Mouse (Mus musculus): Measurements from ENCODE around the gene Ino80. TPM values are rescaled to one million over a fixed set of nuclear protein-coding genes. Genes with fewer than 3 reads are reported as not detected.
A peak's percentile ranks its signal among the peaks of the same experiment; 100 is the strongest.

Ino80 gene
- polyA plus RNA-seq, 1 experiment: not detected

GRCm38 (mm10) chr2:119353707-119354106 lies 123.8 kb downstream of the Ino80 start:
- 93% methylated on average over 8 of the region's 8 CpGs for WGBS
- H3K4me3 ChIP-seq (ENCODE audit: insufficient read depth, low read depth, low read length): no peak overlapping the region
- H3K4me1 ChIP-seq (ENCODE audit: control insufficient read depth, insufficient read depth, low read length): peaks cover 11% of the 10 kb centered on the region; the same call in 1 of the 2 replicates
- TF ChIP-seq POLR2A (IDR thresholded peaks at IDR 0.05; ENCODE audit: insufficient read depth, low read depth, low read length): no peak
- TF ChIP-seq CTCF (IDR thresholded peaks at IDR 0.05; ENCODE audit: insufficient read depth, low read depth, low read length): no peak
- H3K27ac ChIP-seq (ENCODE audit: insufficient read depth, low read depth, low read length): no peak overlapping the region

- H3K27ac ChIP-seq (ENCODE audit: insufficient read depth, low read depth, low read length): no peak within 1 kb of the TSS
- H3K4me3 ChIP-seq (ENCODE audit: insufficient read depth, low read depth, low read length): peak within 1 kb of the TSS; percentile 69
- TF ChIP-seq CTCF (IDR thresholded peaks at IDR 0.05; ENCODE audit: insufficient read depth, low read depth, low read length) (no peak), POLR2A (IDR thresholded peaks at IDR 0.05; ENCODE audit: insufficient read depth, low read depth, low read length) (peak; percentile 66; the same call in 1 of the 2 replicates)
- peaks cover 11% of the 10 kb centered on the region; the same call in 1 of the 2 replicates for H3K4me1 ChIP-seq (ENCODE audit: control insufficient read depth, insufficient read depth, low read length)
- WGBS: 3% methylated on average over 58 of the region's 58 CpGs
These were observed 126.7 kb downstream of the Ino80 start, which contains the start of gene Chac1 for GRCm38 (mm10) chr2:119350555-119351486. Gene Chac1, plus strand, starts transcription at chr2:119351229.

DNA sequence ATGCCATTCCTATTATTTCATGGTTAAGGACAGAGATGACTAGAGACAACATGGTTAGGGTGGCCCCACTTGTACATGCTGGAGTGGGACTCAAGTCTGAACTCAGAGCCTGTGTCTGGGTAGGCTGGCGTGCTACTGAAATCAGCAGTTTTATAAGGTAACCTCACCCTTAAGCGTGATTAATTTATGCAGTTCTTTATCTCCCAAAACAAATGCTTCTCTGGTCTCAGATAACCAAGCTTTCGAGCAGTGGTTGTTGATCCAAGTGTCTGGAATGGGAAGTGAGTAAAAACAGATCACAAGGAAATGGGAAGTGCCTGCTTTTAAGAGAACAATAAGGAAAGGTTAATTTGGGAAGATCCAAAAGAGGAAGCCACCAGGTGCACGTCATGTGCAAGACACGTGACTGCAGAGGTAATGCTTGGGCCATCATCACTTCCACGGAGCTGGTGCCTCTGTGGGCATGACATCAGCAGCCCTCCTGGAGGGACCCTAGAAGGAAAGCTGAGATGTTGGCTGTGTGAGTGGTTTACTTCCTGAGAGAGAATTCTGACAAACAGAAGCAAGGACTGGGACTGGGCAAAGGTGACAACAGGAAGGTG lies 132.8 kb downstream of the Ino80 start:
- 50% methylated on average over 6 of the region's 6 CpGs for WGBS
- no peak overlapping the region for H3K4me3 ChIP-seq (ENCODE audit: insufficient read depth, low read depth, low read length)
- no peak overlapping the region for H3K27ac ChIP-seq (ENCODE audit: insufficient read depth, low read depth, low read length)
- H3K4me1 ChIP-seq (ENCODE audit: control insufficient read depth, insufficient read depth, low read length): no peaks in the 10 kb centered on the region
- TF ChIP-seq POLR2A (IDR thresholded peaks at IDR 0.05; ENCODE audit: insufficient read depth, low read depth, low read length) (no peak), CTCF (IDR thresholded peaks at IDR 0.05; ENCODE audit: insufficient read depth, low read depth, low read length) (no peak)

DNA sequence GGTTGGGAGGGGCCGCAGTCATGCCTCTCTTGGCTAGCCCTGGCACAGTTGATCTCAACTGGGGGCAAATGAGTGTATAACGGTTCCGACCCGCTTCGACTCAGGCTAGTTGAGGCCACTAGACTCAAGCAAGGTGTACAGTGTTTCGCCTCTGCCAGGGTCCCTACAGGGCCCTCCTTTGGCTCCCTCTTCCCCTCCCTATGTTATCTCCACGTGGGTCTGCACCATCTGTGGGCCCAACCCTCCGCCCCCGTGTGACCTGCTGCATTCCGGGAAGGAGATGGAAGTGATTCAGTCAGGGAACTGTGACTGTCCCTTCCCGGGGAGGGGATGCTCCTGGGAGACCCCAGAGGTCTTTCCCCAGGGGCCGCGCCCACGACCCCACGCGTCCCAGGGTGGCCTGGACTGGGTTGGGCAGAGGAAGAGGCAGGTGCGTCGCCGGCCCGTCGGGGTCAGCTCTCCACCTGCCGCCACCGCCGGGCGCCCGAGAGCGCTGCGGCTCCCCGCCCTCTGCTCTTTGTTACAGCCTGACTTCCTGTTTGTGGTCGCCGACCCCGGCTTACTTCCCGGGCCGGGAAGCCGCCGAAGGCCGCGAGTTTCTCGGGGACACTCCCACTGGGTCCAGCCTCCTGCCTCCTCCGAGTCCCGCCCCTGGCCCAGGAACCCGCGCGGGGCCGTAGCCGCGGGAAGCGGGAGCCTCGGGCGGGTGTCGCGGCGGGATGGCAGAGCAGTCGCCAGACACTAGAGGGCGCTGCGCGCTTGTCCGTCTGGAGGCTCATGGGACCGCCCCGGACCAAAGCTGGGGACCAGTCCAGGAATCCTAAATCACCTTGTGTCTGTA lies 139.8 kb downstream of the Ino80 start:
- H3K27ac ChIP-seq (ENCODE audit: insufficient read depth, low read depth, low read length): no peak overlapping the region
- H3K4me3 ChIP-seq (ENCODE audit: insufficient read depth, low read depth, low read length): peak overlapping the region; percentile 61
- TF ChIP-seq CTCF (IDR thresholded peaks at IDR 0.05; ENCODE audit: insufficient read depth, low read depth, low read length): peak; percentile 71
- no peak for TF ChIP-seq POLR2A (IDR thresholded peaks at IDR 0.05; ENCODE audit: insufficient read depth, low read depth, low read length)
- H3K4me1 ChIP-seq (ENCODE audit: control insufficient read depth, insufficient read depth, low read length): peaks cover 5% of the 10 kb centered on the region
- WGBS: 8% methylated on average over 60 of the region's 60 CpGs

DNA sequence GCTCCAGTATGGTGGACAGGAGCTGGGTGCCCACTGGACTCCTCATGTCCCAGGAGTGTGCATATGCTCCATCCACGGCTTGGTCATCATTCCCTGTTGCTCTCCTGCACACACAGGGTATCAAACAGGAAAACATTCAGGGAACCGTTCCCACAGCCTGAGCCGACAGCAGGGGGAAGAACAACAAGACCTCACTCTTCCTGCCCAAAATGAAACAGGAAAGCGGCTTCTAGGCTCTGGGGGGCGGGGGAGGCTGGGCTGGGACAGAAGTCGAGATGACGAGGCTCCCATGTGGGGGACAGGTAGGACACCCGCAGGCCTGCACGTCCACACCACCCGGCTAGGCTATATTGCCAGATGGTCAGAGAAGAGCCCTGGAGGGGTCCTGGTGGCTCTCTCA lies 141.0 kb downstream of the Ino80 start:
- Histone ChIP-seq H3K4me3 (ENCODE audit: insufficient read depth, low read depth, low read length) (no peak overlapping the region), H3K4me1 (ENCODE audit: control insufficient read depth, insufficient read depth, low read length) (peaks cover 5% of the 10 kb centered on the region), H3K27ac (ENCODE audit: insufficient read depth, low read depth, low read length) (no peak overlapping the region)
- WGBS: 82% methylated on average over 10 of the region's 10 CpGs
- no peak for TF ChIP-seq POLR2A (IDR thresholded peaks at IDR 0.05; ENCODE audit: insufficient read depth, low read depth, low read length)
- TF ChIP-seq CTCF (IDR thresholded peaks at IDR 0.05; ENCODE audit: insufficient read depth, low read depth, low read length): no peak

GRCm38 (mm10) chr2:119336002-119336401 lies 141.5 kb downstream of the Ino80 start:
- TF ChIP-seq CTCF (IDR thresholded peaks at IDR 0.05; ENCODE audit: insufficient read depth, low read depth, low read length) (no peak), POLR2A (IDR thresholded peaks at IDR 0.05; ENCODE audit: insufficient read depth, low read depth, low read length) (no peak)
- 78% methylated on average over 2 of the region's 2 CpGs for WGBS
- Histone ChIP-seq H3K4me3 (ENCODE audit: insufficient read depth, low read depth, low read length) (no peak overlapping the region), H3K4me1 (ENCODE audit: control insufficient read depth, insufficient read depth, low read length) (peaks cover 5% of the 10 kb centered on the region), H3K27ac (ENCODE audit: insufficient read depth, low read depth, low read length) (no peak overlapping the region)

DNA sequence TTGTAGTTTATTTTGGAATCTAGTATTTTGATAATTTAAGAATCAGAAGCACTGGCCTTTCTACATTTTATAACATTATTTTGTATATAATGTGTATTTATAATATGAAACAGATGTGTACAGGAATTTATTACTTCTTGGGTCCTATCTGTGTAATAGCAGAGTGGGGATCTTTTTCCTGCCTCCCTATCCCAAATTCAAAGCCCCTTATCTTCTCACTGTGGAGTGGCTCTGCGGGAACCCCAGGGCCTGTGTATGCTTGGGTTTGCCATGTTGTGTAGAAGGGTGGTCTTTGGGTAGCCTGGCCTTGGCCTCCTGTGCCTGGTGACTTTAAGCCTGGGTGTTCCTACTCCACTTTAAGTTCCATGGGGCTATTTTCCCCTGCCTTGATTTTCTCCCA lies 142.0 kb downstream of the Ino80 start:
- TF ChIP-seq POLR2A (IDR thresholded peaks at IDR 0.05; ENCODE audit: insufficient read depth, low read depth, low read length) (no peak), CTCF (IDR thresholded peaks at IDR 0.05; ENCODE audit: insufficient read depth, low read depth, low read length) (no peak)
- no peak overlapping the region for H3K27ac ChIP-seq (ENCODE audit: insufficient read depth, low read depth, low read length)
- peaks cover 5% of the 10 kb centered on the region for H3K4me1 ChIP-seq (ENCODE audit: control insufficient read depth, insufficient read depth, low read length)
- 100% methylated on average over 1 of the region's 1 CpGs for WGBS
- H3K4me3 ChIP-seq (ENCODE audit: insufficient read depth, low read depth, low read length): no peak overlapping the region

GRCm38 (mm10) chr2:119334964-119335525 lies 142.4 kb downstream of the Ino80 start:
- Histone ChIP-seq H3K27ac (ENCODE audit: insufficient read depth, low read depth, low read length) (no peak overlapping the region), H3K4me3 (ENCODE audit: insufficient read depth, low read depth, low read length) (no peak overlapping the region), H3K4me1 (ENCODE audit: control insufficient read depth, insufficient read depth, low read length) (peaks cover 5% of the 10 kb centered on the region)
- 90% methylated on average over 7 of the region's 7 CpGs for WGBS
- TF ChIP-seq POLR2A (IDR thresholded peaks at IDR 0.05; ENCODE audit: insufficient read depth, low read depth, low read length) (no peak), CTCF (IDR thresholded peaks at IDR 0.05; ENCODE audit: insufficient read depth, low read depth, low read length) (no peak)

Data from olfactory bulb, adult 2 months (tissue).